Mouse (Mus musculus): ENCODE measurements at regions not wholly inside any gene's neighbourhood (a gene's known extent, or its start where the extent isn't known, plus 50 kb on each side); places are given as distances from the start of the nearest gene placed in this dataset.

GRCm38 (mm10) chr17:83136267-83136666, 78.8 kb upstream of the Pkdcc start:
- TF ChIP-seq CTCF (IDR thresholded peaks at IDR 0.05; ENCODE audit: extremely low read depth, insufficient read depth, low read length) (no peak), POLR2A (IDR thresholded peaks at IDR 0.05; ENCODE audit: extremely low read depth, insufficient read depth, low read length) (no peak)
- H3K27ac ChIP-seq (ENCODE audit: insufficient read depth, low read length): no peak overlapping the region

GRCm38 (mm10) chr17:83137720-83138119, 77.4 kb upstream of the Pkdcc start:
- no peaks in the 10 kb centered on the region for H3K4me1 ChIP-seq (ENCODE audit: control insufficient read depth, insufficient read depth, low read length)

More at GRCm38 (mm10) chr17:83136267-83136666, 78.8 kb upstream of the Pkdcc start:
- Histone ChIP-seq H3K4me1 (ENCODE audit: control insufficient read depth, insufficient read depth, low read length) (no peaks in the 10 kb centered on the region), H3K4me3 (ENCODE audit: insufficient read depth, low read length) (no peak overlapping the region)

GRCm38 (mm10) chr17:83138493-83139417, 76.3 kb upstream of the Pkdcc start:
- no peak overlapping the region for H3K4me3 ChIP-seq (ENCODE audit: insufficient read depth, low read length)
- H3K4me1 ChIP-seq (ENCODE audit: control insufficient read depth, insufficient read depth, low read length): no peaks in the 10 kb centered on the region
- TF ChIP-seq CTCF (IDR thresholded peaks at IDR 0.05; ENCODE audit: extremely low read depth, insufficient read depth, low read length): no peak
- no peak for TF ChIP-seq POLR2A (IDR thresholded peaks at IDR 0.05; ENCODE audit: extremely low read depth, insufficient read depth, low read length)
- H3K27ac ChIP-seq (ENCODE audit: insufficient read depth, low read length): no peak overlapping the region

More at GRCm38 (mm10) chr17:83137720-83138119, 77.4 kb upstream of the Pkdcc start:
- Histone ChIP-seq H3K4me3 (ENCODE audit: insufficient read depth, low read length) (no peak overlapping the region), H3K27ac (ENCODE audit: insufficient read depth, low read length) (no peak overlapping the region)
- TF ChIP-seq CTCF (IDR thresholded peaks at IDR 0.05; ENCODE audit: extremely low read depth, insufficient read depth, low read length) (no peak), POLR2A (IDR thresholded peaks at IDR 0.05; ENCODE audit: extremely low read depth, insufficient read depth, low read length) (no peak)

GRCm38 (mm10) chr17:83148371-83148929, 66.6 kb upstream of the Pkdcc start:
- Histone ChIP-seq H3K4me3 (ENCODE audit: insufficient read depth, low read length) (no peak overlapping the region), H3K27ac (ENCODE audit: insufficient read depth, low read length) (no peak overlapping the region), H3K4me1 (ENCODE audit: control insufficient read depth, insufficient read depth, low read length) (no peaks in the 10 kb centered on the region)
- TF ChIP-seq POLR2A (IDR thresholded peaks at IDR 0.05; ENCODE audit: extremely low read depth, insufficient read depth, low read length) (no peak), CTCF (IDR thresholded peaks at IDR 0.05; ENCODE audit: extremely low read depth, insufficient read depth, low read length) (no peak)

- TF ChIP-seq POLR2A (IDR thresholded peaks at IDR 0.05; ENCODE audit: extremely low read depth, insufficient read depth, low read length): no peak
- TF ChIP-seq CTCF (IDR thresholded peaks at IDR 0.05; ENCODE audit: extremely low read depth, insufficient read depth, low read length): no peak
- H3K4me1 ChIP-seq (ENCODE audit: control insufficient read depth, insufficient read depth, low read length): no peaks in the 10 kb centered on the region
- H3K4me3 ChIP-seq (ENCODE audit: insufficient read depth, low read length): no peak overlapping the region
- no peak overlapping the region for H3K27ac ChIP-seq (ENCODE audit: insufficient read depth, low read length)
Observed at GRCm38 (mm10) chr17:83149336-83149735, 65.8 kb upstream of the Pkdcc start.

- TF ChIP-seq POLR2A (IDR thresholded peaks at IDR 0.05; ENCODE audit: extremely low read depth, insufficient read depth, low read length) (no peak), CTCF (IDR thresholded peaks at IDR 0.05; ENCODE audit: extremely low read depth, insufficient read depth, low read length) (no peak)
- no peak overlapping the region for H3K4me3 ChIP-seq (ENCODE audit: insufficient read depth, low read length)
- no peaks in the 10 kb centered on the region for H3K4me1 ChIP-seq (ENCODE audit: control insufficient read depth, insufficient read depth, low read length)
- no peak overlapping the region for H3K27ac ChIP-seq (ENCODE audit: insufficient read depth, low read length)
Observed at GRCm38 (mm10) chr17:83155106-83155505, 60.0 kb upstream of the Pkdcc start.

- no peaks in the 10 kb centered on the region for H3K4me1 ChIP-seq (ENCODE audit: control insufficient read depth, insufficient read depth, low read length)
- TF ChIP-seq POLR2A (IDR thresholded peaks at IDR 0.05; ENCODE audit: extremely low read depth, insufficient read depth, low read length): no peak
- no peak for TF ChIP-seq CTCF (IDR thresholded peaks at IDR 0.05; ENCODE audit: extremely low read depth, insufficient read depth, low read length)
- H3K27ac ChIP-seq (ENCODE audit: insufficient read depth, low read length): no peak overlapping the region
- H3K4me3 ChIP-seq (ENCODE audit: insufficient read depth, low read length): no peak overlapping the region
Observed at GRCm38 (mm10) chr17:83156682-83157081, 58.4 kb upstream of the Pkdcc start.

- TF ChIP-seq POLR2A (IDR thresholded peaks at IDR 0.05; ENCODE audit: extremely low read depth, insufficient read depth, low read length) (no peak), CTCF (IDR thresholded peaks at IDR 0.05; ENCODE audit: extremely low read depth, insufficient read depth, low read length) (no peak)
- no peaks in the 10 kb centered on the region for H3K4me1 ChIP-seq (ENCODE audit: control insufficient read depth, insufficient read depth, low read length)
- no peak overlapping the region for H3K27ac ChIP-seq (ENCODE audit: insufficient read depth, low read length)
- no peak overlapping the region for H3K4me3 ChIP-seq (ENCODE audit: insufficient read depth, low read length)
Observed at GRCm38 (mm10) chr17:83158053-83158452, 57.0 kb upstream of the Pkdcc start.

- Histone ChIP-seq H3K4me3 (ENCODE audit: insufficient read depth, low read length) (no peak overlapping the region), H3K27ac (ENCODE audit: insufficient read depth, low read length) (no peak overlapping the region), H3K4me1 (ENCODE audit: control insufficient read depth, insufficient read depth, low read length) (no peaks in the 10 kb centered on the region)
- TF ChIP-seq CTCF (IDR thresholded peaks at IDR 0.05; ENCODE audit: extremely low read depth, insufficient read depth, low read length) (no peak), POLR2A (IDR thresholded peaks at IDR 0.05; ENCODE audit: extremely low read depth, insufficient read depth, low read length) (no peak)
Observed at GRCm38 (mm10) chr17:83158652-83159051, 56.4 kb upstream of the Pkdcc start.

- TF ChIP-seq POLR2A (IDR thresholded peaks at IDR 0.05; ENCODE audit: extremely low read depth, insufficient read depth, low read length) (no peak), CTCF (IDR thresholded peaks at IDR 0.05; ENCODE audit: extremely low read depth, insufficient read depth, low read length) (no peak)
- Histone ChIP-seq H3K4me3 (ENCODE audit: insufficient read depth, low read length) (no peak overlapping the region), H3K27ac (ENCODE audit: insufficient read depth, low read length) (no peak overlapping the region), H3K4me1 (ENCODE audit: control insufficient read depth, insufficient read depth, low read length) (no peaks in the 10 kb centered on the region)
Observed at GRCm38 (mm10) chr17:83159634-83160033, 55.5 kb upstream of the Pkdcc start.

Data from cortical plate, adult 2 months (tissue).